Mouse (Mus musculus) adrenal gland, postnatal 4 days (tissue): ENCODE data around the gene Ccng2. TPM values are rescaled to one million over a fixed set of nuclear protein-coding genes. Genes with fewer than 3 reads are reported as not detected.
A peak's percentile ranks its signal among the peaks of the same experiment; 100 is the strongest.

ENCODE experiments used
- DNase-seq, 2 experiments: peaks; one replicate each; pipeline ENCODE4 v3.0.0; 2021 to 2022; ENCODE audit warnings: low spot score in 2 of 2, mixed read lengths in 2 of 2
- long read RNA-seq, 2 experiments: library from polyadenylated mRNA; stranded (forward); transcript quantifications; one replicate each; pipeline ENCODE4 v2.0.0; 2021
- total RNA-seq, 2 experiments: library from RNA; stranded (reverse); gene quantifications; 2 replicates each; pipeline ENCODE4 v1.2.3; 2021

Gene Ccng2
- 10 to 100 TPM; 38.9 to 40.1 TPM for total RNA-seq
- long read RNA-seq, experiment 1, transcript Ccng2-201 (8 exons, 2,810 nt), result major isoform, 22 of 29 reads
- long read RNA-seq, experiment 1, partial matches to known transcripts, result 3 of 29 reads
- long read RNA-seq, experiment 1, other reads (novel, unspliced or antisense), result 3 of 29 reads
- long read RNA-seq, experiment 2, transcript Ccng2-201 (8 exons, 2,810 nt), result major isoform, 59 of 67 reads
- long read RNA-seq, experiment 2, partial matches to known transcripts, result 1 of 67 reads
- long read RNA-seq, experiment 2, other reads (novel, unspliced or antisense), result 7 of 67 reads

DNA sequence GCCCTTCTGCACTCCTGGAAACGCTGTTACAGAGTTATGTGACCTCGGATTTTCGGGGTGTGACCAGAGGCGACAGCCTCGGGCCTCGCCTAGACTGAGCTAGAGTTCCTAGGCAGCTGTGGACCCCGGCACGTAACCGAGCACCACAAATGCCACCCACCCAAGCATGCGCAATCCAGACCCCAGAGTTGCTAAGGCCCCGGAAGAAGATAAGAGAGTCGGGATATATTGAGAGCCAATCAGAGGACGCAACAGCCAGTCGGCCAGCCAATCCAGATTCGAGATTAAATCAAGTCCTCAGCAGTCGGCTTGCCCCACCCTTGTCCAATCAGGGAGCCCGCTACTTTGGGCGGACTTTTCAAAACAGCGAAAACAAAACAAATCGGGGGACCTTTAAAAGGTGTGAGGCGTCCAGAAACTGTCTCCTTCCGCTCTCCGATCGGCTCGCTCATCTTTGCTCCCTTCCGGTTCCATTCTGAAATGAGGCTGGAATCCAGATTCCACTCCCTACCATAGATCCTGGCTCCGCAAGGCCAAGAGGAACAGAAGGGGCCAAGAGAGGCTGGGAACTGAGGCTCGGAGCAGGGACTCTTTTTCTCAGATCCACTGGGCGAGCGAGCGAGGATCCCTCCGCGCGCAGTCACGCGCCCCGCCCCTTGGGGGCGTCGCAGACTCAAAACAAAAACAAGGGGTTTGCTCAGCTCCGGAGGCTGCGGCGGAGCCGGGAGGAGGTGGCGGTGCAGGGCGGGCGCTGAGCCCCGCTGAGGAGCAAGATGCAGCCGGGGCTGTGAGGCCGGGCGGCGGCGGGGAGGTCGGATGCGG lies at the start of gene Ccng2:
TSS of gene Ccng2 (plus strand) at position 375 of the 822 bp plus-strand sequence.
- DNase-seq, result peak; percentile 89 to 94

- no peak for DNase-seq
These were observed 48.7 kb upstream of the Ccng2 start for GRCm38 (mm10) chr5:93218375-93218774.

DNA sequence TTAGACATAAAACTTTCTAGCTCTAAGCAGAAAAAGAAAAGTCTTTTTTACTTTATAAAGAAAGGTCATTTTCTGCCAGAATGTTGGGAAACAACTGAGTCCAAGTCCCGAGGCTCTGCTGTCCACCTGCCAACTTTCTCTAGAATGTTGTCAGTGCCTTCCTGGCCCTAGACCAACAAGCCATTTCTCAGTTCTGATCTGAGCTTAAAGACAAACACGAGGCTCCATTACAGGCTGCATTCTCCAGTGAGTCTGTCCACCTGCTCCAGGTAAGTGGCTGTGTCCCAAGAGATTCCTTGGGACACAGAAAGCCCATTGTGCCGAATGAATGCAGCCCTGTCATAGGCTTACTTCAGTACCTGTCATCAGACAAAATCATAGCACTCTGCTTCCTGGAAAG lies 45.4 kb upstream of the Ccng2 start:
- no peak for DNase-seq

DNA sequence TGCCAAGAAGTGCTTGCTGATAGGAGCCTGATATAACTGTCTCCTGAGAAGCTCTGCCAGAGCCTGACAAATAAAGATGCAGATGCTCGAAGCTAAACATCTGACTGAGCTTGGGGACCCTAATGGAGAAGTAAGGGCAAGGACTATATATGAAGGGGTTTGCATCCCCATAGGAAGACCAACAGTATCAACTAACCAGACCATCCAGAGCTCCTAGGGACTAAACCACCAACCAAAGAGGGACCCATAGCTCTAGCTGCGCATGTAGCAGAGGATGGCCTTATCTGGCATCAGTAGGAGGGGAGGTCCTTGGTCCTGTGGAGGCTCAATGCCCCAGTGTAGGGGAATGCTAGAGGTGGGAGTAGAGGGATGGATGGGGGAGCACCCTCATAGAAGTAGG lies 42.5 kb upstream of the Ccng2 start:
- DNase-seq, result no peak

DNA sequence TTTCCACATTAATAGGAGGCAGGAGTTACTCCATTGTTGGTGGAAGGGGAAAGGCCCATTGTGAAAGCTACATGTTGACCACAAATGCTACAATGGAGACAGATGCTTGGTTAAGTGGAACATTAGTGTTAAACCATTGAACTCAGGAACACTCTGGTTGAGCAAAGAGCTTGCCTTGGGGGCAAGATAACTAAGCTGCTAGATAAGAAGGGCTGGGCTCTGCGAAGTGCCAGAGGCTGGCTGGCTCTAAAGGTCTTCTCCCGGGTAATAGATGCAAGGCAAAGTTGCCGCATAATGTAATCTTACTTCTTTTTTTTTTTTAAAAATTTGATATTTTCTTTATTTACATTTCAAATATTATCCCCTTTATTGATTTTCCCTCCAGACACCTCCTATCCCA lies 39.9 kb upstream of the Ccng2 start:
- DNase-seq, result no peak

GRCm38 (mm10) chr5:93229527-93229926 lies 37.5 kb upstream of the Ccng2 start:
- DNase-seq, result no peak

- no peak for DNase-seq
These were observed 35.3 kb upstream of the Ccng2 start for GRCm38 (mm10) chr5:93231721-93232120.

DNA sequence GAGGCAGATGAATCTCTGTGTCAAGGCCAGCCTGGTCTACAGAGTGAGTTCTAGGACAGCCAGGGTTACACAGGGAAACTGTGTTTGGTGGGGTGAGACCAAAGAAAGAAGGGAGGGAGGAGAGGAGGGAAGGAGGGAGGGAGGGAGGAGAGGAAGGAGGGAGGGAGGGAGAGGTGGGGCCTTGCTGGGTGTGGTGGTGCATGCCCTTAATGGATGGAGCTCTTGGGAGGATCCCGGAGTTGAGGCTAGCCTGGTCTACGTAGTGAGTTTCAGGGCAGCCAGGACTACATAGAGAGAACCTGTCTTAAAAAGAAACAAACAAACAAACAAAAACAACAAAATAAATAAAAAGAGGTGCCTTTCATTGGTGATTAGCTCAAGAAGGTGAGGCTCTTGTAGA lies 34.2 kb upstream of the Ccng2 start:
- DNase-seq, result no peak

GRCm38 (mm10) chr5:93234130-93234529 lies 32.9 kb upstream of the Ccng2 start:
- no peak for DNase-seq

DNA sequence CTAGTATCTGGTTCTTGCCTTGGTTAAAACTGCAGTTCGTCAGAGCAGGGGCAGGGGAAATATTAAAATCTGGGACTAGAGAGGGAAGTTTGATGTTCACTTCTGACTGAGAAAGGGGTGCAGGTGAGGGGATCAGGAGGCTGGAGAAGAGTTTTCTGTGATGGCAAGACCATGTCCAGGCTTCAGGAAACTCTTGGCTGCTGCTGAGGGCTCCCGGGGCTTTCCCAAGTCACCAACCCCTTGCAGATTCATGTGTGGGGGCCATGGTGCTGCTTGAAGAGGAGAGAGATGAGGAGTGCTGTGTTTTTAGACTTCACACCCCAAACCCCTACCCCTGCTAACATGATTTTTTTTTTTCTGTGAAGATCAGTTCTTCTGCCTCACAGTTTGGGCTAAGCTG lies 32.5 kb upstream of the Ccng2 start:
- DNase-seq, result no peak

- DNase-seq, result no peak
These were observed 31.2 kb upstream of the Ccng2 start for GRCm38 (mm10) chr5:93235888-93236287.

DNA sequence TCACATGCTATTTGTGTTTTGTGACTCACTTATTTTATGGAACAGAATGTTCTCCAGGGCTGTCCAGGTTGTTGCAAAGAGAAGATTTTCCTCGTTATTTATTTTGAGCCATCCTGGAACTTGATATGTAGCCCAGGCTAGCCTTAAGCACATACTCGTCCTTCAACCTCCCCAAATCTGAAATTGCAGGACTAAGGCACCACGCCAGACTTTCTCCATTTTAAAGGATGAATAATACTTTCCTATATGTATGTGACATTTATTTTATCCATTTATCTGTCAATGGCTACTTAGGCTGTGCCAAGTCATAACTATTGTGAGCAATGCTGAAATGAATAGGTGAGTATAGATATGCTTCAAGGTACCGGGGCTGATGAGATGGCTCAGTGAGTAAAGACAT lies 30.5 kb upstream of the Ccng2 start:
- no peak for DNase-seq

- no peak for DNase-seq
These were observed 27.2 kb upstream of the Ccng2 start for GRCm38 (mm10) chr5:93239590-93240544.

DNA sequence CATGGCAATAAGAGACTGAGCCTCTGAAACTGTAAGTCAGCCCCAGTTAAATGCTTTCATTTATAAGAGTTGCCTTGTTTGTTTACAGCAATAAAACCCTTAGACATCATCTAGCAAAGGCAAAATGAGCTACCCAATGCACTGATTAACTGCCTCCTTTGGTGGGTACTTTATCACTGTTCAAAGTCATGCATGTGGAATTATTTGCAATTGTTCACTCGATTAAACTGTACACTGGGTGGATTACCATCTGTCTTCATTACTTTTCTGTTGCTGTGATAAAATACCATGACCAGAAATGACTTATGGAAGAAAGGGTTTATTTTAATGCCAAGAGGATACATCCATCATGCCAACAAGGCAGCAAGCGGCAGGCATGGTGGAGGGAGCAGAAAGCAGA lies 21.8 kb upstream of the Ccng2 start:
- no peak for DNase-seq

- no peak for DNase-seq
These were observed 17.0 kb upstream of the Ccng2 start for GRCm38 (mm10) chr5:93249940-93250578.

DNA sequence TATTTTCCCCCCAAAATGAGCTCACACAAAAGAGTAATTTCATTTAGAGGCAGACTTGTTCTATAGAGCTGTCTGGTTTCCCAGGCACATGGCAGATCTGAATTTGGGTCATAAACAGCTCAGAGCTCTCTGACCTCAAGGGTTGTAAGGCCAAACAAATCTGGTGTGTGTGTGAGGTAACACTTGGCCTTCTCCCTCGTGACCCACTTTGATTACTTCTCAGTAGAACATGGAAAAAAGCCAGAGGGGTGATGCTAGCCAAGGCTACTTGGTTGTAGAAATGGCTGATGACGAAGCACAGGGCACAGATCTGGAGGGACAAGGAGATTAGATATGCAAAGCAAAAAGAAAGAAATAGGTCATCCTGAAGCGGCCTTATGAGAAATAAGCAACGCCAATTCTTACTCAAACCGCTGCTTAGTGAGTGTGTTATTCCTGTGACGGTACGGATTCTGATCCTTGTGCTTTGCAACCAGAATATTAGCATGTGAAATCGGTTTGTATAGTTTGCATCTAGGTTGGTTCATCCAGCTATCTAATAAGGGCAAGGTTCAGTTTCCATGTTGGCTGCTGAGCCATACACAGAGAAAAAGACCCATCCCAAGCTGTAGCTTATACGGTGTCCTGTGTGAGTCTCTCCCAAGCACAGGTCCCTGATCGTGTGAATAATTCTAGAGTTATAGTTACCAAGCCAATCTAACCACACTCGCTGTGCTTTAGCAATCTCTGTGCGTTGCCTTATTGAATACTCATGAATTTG lies 15.9 kb upstream of the Ccng2 start:
- DNase-seq, result peak; percentile 5 to 18

DNA sequence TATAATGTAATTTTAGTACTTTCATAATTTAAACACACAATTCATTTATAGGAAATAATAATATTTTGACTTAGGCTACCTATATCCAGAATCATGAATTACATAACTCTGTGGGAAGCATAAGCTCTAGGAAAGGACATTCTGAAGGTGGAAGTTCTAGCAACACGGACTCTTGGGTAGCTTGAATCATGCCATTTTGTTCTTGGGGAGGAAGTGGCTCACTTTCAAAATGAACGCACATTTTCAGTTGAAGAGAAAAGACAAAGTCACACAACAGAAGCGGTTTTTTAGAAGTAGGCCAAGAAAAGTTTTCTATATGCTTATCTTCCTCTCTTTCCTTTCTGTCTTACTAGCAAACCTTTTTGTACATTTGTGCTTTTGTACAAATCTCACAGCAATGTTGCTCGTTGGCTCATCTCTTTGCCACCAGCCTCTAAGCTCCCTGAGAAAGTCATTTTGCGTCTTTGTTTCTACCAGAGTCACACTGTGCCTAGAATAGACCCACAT lies 11.2 kb upstream of the Ccng2 start:
- no peak for DNase-seq

DNA sequence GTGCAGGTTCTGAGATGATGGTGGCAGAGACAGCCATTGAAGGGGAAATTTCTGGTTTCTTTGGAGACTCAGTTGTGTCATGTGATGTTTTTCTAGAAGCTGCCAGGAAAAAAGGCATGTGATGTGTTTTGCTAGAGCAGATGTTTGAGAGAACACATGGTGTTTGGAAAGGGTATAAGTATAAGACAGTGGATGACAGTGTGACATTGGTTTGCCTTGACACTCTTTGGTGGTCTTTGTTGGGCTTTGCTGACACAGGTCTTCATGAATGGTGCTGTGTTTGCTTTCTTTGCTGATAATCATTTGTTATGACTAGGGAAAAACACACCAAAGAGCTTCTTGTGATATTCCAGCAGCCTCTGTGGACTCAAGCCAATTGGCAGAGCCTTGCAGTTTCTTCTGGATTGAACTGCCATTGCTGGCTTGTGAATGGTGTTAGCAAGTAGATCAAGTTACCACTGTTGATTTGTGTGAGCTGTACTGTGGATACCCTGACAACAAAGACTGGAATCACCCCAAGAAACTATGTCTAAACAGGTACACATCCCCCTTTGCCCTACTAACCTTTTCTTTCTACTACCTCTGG lies 10.1 kb upstream of the Ccng2 start:
- DNase-seq, result no peak

- DNase-seq, result no peak
These were observed 7.7 kb upstream of the Ccng2 start for GRCm38 (mm10) chr5:93259349-93259748.

GRCm38 (mm10) chr5:93260983-93261382 lies 6.1 kb upstream of the Ccng2 start:
- DNase-seq, result no peak
